ENCODE assay signal across 18 mouse cellular contexts in genomic region chr11:117146118-117146506, GRCm38 (mm10). TPM values are rescaled to one million over a fixed set of nuclear protein-coding genes. Genes with fewer than 3 reads are reported as not detected.
DNase-seq lines count a peak whose midpoint lies in the region; TF ChIP-seq lines count a peak whose summit lies in the region.
"Had no signal": no experiment of that assay in that cellular context is flagged by ENCODE, and none has a peak within 500 bp of the region (broad histone marks: within the 10 kb centered on the region; RNA-seq: fewer than 3 reads in every experiment).

No protein-coding gene starts in this region.

- H3K27ac ChIP-seq in heart, embryonic 10.5 days, result no peak overlapping the region
- no peak overlapping the region for H3K27ac ChIP-seq in kidney, adult 2 months (ENCODE audit: insufficient read depth, low read depth, low read length)
- H3K27ac ChIP-seq: embryonic facial prominence, embryonic 10.5 days; forebrain, embryonic 13.5 days; heart, embryonic 13.5 days; hindbrain, embryonic 13.5 days had no signal

- no peak for TF ChIP-seq CTCF in kidney, adult 2 months (conservative IDR thresholded peaks at IDR 0.05; ENCODE audit: insufficient read depth, insufficient read length, low read depth, low read length)

- H3K9me3 ChIP-seq in heart, embryonic 10.5 days, result no peaks in the 10 kb centered on the region
- H3K9me3 ChIP-seq: embryonic facial prominence, embryonic 10.5 days; forebrain, embryonic 13.5 days; heart, embryonic 13.5 days; hindbrain, embryonic 13.5 days had no signal

- peaks cover 47% of the 10 kb centered on the region for H3K4me1 ChIP-seq in heart, embryonic 10.5 days
- H3K4me1 ChIP-seq in kidney, adult 2 months (ENCODE audit: control insufficient read depth, insufficient read depth, low read length), result no peaks in the 10 kb centered on the region

- H3K4me3 ChIP-seq in heart, embryonic 10.5 days, result no peak overlapping the region
- H3K4me3 ChIP-seq in kidney, adult 2 months (ENCODE audit: insufficient read depth, low read depth, low read length), result no peak overlapping the region
- H3K4me3 ChIP-seq: embryonic facial prominence, embryonic 10.5 days; forebrain, embryonic 13.5 days; heart, embryonic 13.5 days; hindbrain, embryonic 13.5 days had no signal

- TF ChIP-seq POLR2A in kidney, adult 2 months (IDR thresholded peaks at IDR 0.05; ENCODE audit: low read depth, low read length), result no peak

- DNase-seq in heart, adult 11 months, result peak; percentile 96
- no peak for DNase-seq in heart, embryonic 10.5 days (ENCODE audit: low spot score)
- DNase-seq in layer of hippocampus, adult 9-11 months, result peak; percentile 69
- no peak for DNase-seq in layer of hippocampus, adult 11-12 months (ENCODE audit: low spot score)
- DNase-seq in brain, adult 2 months (ENCODE audit: low read depth, low spot score), result peak; percentile 62
- DNase-seq in kidney, adult 2 months, result no peak
- no peak for DNase-seq in kidney, postnatal 25 days
- DNase-seq: adrenal gland, adult 2 months; adrenal gland, postnatal 25 days; cerebellum, adult 11-12 months; cerebellum, postnatal 10 days; forebrain, postnatal 0 days; gastrocnemius, postnatal 14 days; heart, postnatal 4 days had no signal

- H3K36me3 ChIP-seq in heart, embryonic 10.5 days, result peaks cover 100% of the 10 kb centered on the region
- H3K36me3 ChIP-seq in kidney, adult 2 months (ENCODE audit: control insufficient read depth, insufficient read depth, low read length), result peaks cover 2% of the 10 kb centered on the region; the same call in 1 of the 2 replicates

- WGBS in heart, embryonic 10.5 days, result 93% methylated on average over 6 of the region's 6 CpGs
- WGBS in kidney, adult 2 months, result 64% methylated on average over 6 of the region's 6 CpGs

- H3K27me3 ChIP-seq in heart, embryonic 10.5 days (ENCODE audit: insufficient read depth, poor library complexity, severe bottlenecking), result no peaks in the 10 kb centered on the region
- H3K27me3 ChIP-seq in kidney, adult 2 months (replicated peaks; ENCODE audit: control insufficient read depth, insufficient read depth, low read length), result no peaks in the 10 kb centered on the region
- H3K27me3 ChIP-seq: forebrain, embryonic 13.5 days; heart, embryonic 13.5 days; hindbrain, embryonic 13.5 days had no signal

RNA-seq across cellular contexts. Expression of gene Sec14l1, which starts 31.1 kb away (rescaled TPM):
- 46.2 and 56.0 TPM in 2 replicates for polyA plus RNA-seq in heart, embryonic 10.5 days (2016; fragmentation: Nextera tagmentation; extraction: Ambion mirVana)
- polyA plus RNA-seq in kidney, adult 2 months (2012; rRNA removed), result 49.1 and 52.2 TPM in 2 replicates

RNA-seq across cellular contexts. Expression of gene Sept9, which starts 53.3 kb away (rescaled TPM):
- 148 and 164 TPM in 2 replicates for polyA plus RNA-seq in heart, embryonic 10.5 days (2016; fragmentation: Nextera tagmentation; extraction: Ambion mirVana)
- polyA plus RNA-seq in kidney, adult 2 months (2012; rRNA removed), result 22.2 and 25.9 TPM in 2 replicates

Comparison
In these comparisons a context has a peak if more than half of its experiments do, and no peak if none do; other contexts are left out.
1. DNase-seq: peak in heart, adult 11 months (single experiment), layer of hippocampus, adult 9-11 months (single experiment) and brain, adult 2 months (single experiment); none in heart, embryonic 10.5 days (single experiment), layer of hippocampus, adult 11-12 months (single experiment), kidney, adult 2 months (single experiment) and kidney, postnatal 25 days (0 of 2).